9 mouse cellular contexts compared by ENCODE assay signal in genomic region chr2:59675270-59675995, GRCm38 (mm10).
DNase-seq lines count a peak whose midpoint lies in the region; ATAC-seq and TF ChIP-seq lines count a peak whose summit lies in the region.
"Had no signal": no experiment of that assay in that cellular context is flagged by ENCODE, and none has a peak within 500 bp of the region (broad histone marks: within the 10 kb centered on the region; RNA-seq: fewer than 3 reads in every experiment).

No protein-coding gene starts in this region.

- DNase-seq in heart, postnatal 14 days, result no peak
- no peak for DNase-seq in testis, postnatal 14 days (ENCODE audit: low spot score)
- DNase-seq in spleen, postnatal 4 days (ENCODE audit: low spot score in 2 of 2), result no peak
- DNase-seq in layer of hippocampus, adult 11-12 months (ENCODE audit: low spot score), result no peak

- intact Hi-C loops in heart, postnatal 14 days (cut with DNase I), result no loop called here

- no peak overlapping the region for H3K4me2 ChIP-seq in heart, embryonic 12.5 days
- no peak overlapping the region for H3K4me2 ChIP-seq in limb, embryonic 15.5 days
- H3K4me2 ChIP-seq: hindbrain, embryonic 15.5 days had no signal

- 45% methylated on average over 17 of the region's 17 CpGs for WGBS in heart, embryonic 12.5 days
- 39% methylated on average over 17 of the region's 17 CpGs for WGBS in limb, embryonic 15.5 days

- peaks cover 94% of the 10 kb centered on the region for H3K4me1 ChIP-seq in heart, embryonic 12.5 days (replicated peaks)
- no peaks in the 10 kb centered on the region for H3K4me1 ChIP-seq in testis, adult 2 months (ENCODE audit: control insufficient read depth, insufficient read depth, low read length)
- peaks cover 47% of the 10 kb centered on the region for H3K4me1 ChIP-seq in limb, embryonic 15.5 days
- H3K4me1 ChIP-seq: hindbrain, embryonic 15.5 days had no signal

- TF ChIP-seq POLR2A in testis, adult 2 months (IDR thresholded peaks at IDR 0.05; ENCODE audit: control insufficient read depth, low read depth, low read length), result no peak

- H3K9ac ChIP-seq in heart, embryonic 12.5 days, result no peak overlapping the region
- H3K9ac ChIP-seq in limb, embryonic 15.5 days, result no peak overlapping the region
- H3K9ac ChIP-seq: hindbrain, embryonic 15.5 days had no signal

- no peak for ATAC-seq in heart, embryonic 12.5 days (ENCODE audit: insufficient number of reproducible peaks, low FRiP score)
- ATAC-seq in limb, embryonic 15.5 days (ENCODE audit: insufficient number of reproducible peaks, low FRiP score, low TSS enrichment, low read depth), result no peak
- no peak for ATAC-seq in monocyte, adult 5-6 weeks (replicated peaks; ENCODE audit: insufficient number of reproducible peaks, low FRiP score, low TSS enrichment, poor library complexity, severe bottlenecking)

- H3K27ac ChIP-seq in heart, embryonic 12.5 days (ENCODE audit: poor library complexity, severe bottlenecking), result peak overlapping the region; percentile 72; the same call in 1 of the 2 replicates
- H3K27ac ChIP-seq in testis, adult 2 months (ENCODE audit: control insufficient read depth, insufficient read depth, low read depth, low read length), result no peak overlapping the region
- H3K27ac ChIP-seq in limb, embryonic 15.5 days, result peak overlapping the region; percentile 6; the same call in 1 of the 2 replicates
- H3K27ac ChIP-seq: hindbrain, embryonic 15.5 days had no signal

- no peaks in the 10 kb centered on the region for H3K36me3 ChIP-seq in heart, embryonic 12.5 days
- no peaks in the 10 kb centered on the region for H3K36me3 ChIP-seq in testis, adult 2 months (ENCODE audit: control insufficient read depth, insufficient read depth, low read length)
- H3K36me3 ChIP-seq in limb, embryonic 15.5 days, result no peaks in the 10 kb centered on the region
- H3K36me3 ChIP-seq: hindbrain, embryonic 15.5 days had no signal

- no peaks in the 10 kb centered on the region for H3K9me3 ChIP-seq in heart, embryonic 12.5 days (replicated peaks)
- no peaks in the 10 kb centered on the region for H3K9me3 ChIP-seq in limb, embryonic 15.5 days
- H3K9me3 ChIP-seq: hindbrain, embryonic 15.5 days had no signal

- no peak for TF ChIP-seq CTCF in testis, adult 2 months (IDR thresholded peaks at IDR 0.05; ENCODE audit: control insufficient read depth, insufficient read depth, insufficient replicate concordance, low read depth, low read length)

- H3K4me3 ChIP-seq in heart, embryonic 12.5 days, result no peak overlapping the region
- H3K4me3 ChIP-seq in testis, adult 2 months (ENCODE audit: control insufficient read depth, low read depth, low read length), result peak overlapping the region; percentile 43
- H3K4me3 ChIP-seq in limb, embryonic 15.5 days, result no peak overlapping the region
- H3K4me3 ChIP-seq: hindbrain, embryonic 15.5 days had no signal

- no peaks in the 10 kb centered on the region for H3K27me3 ChIP-seq in heart, embryonic 12.5 days (replicated peaks)
- H3K27me3 ChIP-seq in testis, adult 2 months (ENCODE audit: control insufficient read depth, insufficient read depth, low read length), result no peaks in the 10 kb centered on the region
- no peaks in the 10 kb centered on the region for H3K27me3 ChIP-seq in limb, embryonic 15.5 days
- H3K27me3 ChIP-seq: hindbrain, embryonic 15.5 days had no signal
